Mouse (Mus musculus) forelimb bud, embryonic 11.5 days (tissue): ENCODE results near the gene Ube2ql1.

Experiments used
- DNase-seq: peaks from one replicate; pipeline ENCODE4 v3.0.0-alpha.2; 2012; ENCODE audit warnings: low read depth, low spot score

Ube2ql1 gene

DNA sequence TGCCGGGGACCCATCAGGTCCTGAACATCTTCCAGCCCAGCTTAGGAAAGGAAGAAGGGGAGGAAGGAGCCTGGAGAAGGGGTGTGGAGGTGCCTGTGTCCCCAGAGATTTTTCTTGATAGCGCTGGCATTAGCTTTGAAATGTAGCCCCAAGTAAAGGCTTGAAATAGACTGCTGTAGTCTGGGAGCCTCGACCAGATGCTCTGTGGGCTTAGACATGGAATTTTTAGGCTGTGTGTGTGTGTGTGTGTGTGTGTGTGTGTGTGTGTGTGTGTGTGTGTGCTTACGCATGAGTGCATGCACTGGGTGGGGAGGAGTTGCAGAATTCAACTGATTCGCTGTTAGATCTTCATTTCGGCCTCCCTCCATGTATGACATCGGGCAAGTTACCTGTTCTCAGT is 31.5 kb downstream of the Ube2ql1 start:
- no peak for DNase-seq

- DNase-seq = no peak
Measured at GRCm38 (mm10) chr13:69707496-69707895, 32.2 kb downstream of the Ube2ql1 start.

DNA sequence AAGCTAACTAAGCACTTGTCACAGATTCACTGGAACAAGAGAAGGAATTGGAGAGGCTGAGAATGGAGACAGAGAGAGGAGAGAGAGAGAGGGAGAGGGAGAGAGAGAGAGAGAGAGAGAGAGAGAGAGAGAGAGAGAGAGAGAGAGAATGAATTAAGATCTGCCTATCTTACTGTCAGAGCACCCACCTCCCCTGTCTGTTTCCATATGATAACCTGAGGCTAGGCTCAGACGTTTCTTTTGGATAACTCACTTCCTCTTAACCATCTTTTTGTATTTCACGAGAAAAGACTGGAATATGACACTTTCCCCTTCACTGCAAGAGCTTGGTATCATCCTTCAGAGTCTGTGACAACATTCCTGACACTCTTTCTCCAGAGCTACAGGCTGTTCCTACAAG is 32.8 kb downstream of the Ube2ql1 start:
- DNase-seq = no peak

GRCm38 (mm10) chr13:69703505-69703904 is 36.2 kb downstream of the Ube2ql1 start:
- DNase-seq = no peak

DNA sequence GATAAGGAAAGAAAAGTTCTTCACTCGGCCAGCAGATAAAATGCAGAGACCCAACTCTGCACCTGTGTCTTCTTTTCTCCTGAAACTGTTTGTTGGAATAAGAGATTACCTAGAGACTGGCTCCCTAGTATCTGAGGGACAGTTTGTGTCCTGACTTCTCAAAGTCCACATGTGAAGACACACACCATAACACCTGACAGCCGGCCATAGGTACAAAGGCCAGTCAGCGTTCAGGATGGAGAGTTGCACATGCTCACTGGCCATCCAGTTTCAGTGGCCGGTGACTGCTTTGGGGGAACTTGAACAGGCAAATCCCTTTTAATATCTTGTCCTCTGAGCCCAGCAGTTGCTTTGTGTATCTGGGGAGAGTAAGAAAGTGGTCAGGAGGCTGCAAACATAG is 38.3 kb downstream of the Ube2ql1 start:
- DNase-seq = no peak

DNA sequence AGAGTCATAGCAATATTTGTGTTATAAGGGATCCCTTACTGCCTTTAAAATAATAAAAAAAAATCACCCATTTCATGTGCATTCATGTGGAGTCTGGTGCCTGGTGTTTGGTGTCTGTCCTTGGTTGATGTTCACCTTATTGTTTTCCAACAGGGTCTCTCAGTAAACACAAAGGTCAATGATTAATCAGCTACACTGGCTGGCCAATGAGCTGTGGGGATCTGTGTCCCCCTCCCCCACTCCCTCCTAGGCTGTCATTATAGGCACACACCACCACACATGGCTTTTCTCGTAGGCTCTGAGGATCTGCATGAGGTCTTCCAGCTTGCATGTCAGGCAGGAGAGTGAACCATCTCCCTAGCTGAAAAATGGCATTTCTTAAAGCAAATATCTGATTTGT is 38.9 kb downstream of the Ube2ql1 start:
- no peak for DNase-seq

DNA sequence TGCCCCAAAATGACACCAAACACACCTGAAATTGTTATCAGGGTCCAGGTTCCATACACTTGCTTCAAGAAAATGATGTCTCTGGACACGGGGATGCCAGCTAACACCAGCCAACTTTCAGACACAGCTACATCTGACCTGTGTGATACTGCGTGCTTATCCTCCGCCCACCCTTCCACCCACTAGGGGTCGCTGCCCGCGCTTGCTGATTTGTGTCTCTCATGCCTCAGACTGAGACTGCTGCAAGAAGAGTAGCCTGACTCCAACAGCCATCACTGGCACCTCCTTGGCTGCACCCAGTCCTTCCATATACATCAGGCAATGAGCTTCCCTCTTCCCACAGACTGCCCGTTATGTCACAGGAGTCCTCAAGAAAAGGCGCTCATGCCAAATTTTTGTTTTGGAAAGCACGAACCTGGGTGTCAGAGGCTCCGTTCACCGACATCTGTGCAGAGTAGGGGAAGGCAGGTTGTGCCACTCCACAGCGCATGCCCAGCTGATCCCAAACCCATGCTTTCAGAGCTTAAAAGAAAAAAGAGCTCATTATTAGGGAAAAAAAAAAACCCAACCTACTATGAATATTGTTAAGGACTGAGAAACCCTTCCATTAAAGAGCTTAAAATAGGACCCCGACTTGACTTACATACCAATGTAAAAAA is 43.2 kb downstream of the Ube2ql1 start:
- DNase-seq = peak; percentile 70

DNA sequence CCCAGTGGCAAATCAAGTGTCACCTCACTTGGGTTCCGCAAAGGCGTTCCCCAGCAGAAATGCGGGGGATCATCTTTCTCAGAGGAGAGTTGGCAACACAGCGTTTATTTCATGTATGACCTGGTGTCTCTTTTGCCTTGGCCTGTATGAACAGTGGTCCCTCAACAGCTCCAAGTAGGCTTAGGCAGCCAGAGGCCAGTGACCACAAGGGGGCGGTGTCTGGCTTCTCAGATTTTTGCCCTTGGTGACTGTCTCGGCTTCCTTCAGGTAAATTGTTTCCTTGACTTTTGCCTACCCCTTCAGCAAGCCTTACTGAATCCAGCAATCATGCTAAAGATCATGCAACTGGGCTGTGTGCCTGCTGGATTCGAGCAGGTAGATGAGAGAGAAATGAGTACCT is 48.6 kb downstream of the Ube2ql1 start:
- DNase-seq = peak; percentile 28

DNA sequence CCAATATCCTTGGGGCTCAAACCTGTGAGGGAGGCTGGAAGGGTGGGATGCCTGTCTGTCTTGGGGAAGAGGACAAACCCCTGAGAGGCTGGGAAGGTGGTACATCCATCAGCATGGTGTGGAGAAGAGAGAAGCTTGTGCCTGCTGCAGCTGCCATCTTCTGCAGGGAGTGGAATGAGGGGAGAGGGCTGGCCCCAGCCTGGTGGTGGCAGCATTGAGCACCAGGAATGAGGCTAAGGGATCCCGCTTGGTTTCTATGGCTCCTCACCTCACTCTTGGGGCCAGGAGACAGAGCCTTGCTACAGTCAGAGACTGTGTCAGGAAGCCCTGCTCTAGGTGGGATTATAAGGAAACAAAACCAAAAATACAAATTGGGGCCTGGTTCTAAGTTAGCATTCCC is 52.7 kb downstream of the Ube2ql1 start:
- no peak for DNase-seq

- no peak for DNase-seq
Measured at GRCm38 (mm10) chr13:69685406-69685818, 54.3 kb downstream of the Ube2ql1 start.

GRCm38 (mm10) chr13:69673921-69674618 is 65.6 kb downstream of the Ube2ql1 start:
- DNase-seq = peak; percentile 18

DNA sequence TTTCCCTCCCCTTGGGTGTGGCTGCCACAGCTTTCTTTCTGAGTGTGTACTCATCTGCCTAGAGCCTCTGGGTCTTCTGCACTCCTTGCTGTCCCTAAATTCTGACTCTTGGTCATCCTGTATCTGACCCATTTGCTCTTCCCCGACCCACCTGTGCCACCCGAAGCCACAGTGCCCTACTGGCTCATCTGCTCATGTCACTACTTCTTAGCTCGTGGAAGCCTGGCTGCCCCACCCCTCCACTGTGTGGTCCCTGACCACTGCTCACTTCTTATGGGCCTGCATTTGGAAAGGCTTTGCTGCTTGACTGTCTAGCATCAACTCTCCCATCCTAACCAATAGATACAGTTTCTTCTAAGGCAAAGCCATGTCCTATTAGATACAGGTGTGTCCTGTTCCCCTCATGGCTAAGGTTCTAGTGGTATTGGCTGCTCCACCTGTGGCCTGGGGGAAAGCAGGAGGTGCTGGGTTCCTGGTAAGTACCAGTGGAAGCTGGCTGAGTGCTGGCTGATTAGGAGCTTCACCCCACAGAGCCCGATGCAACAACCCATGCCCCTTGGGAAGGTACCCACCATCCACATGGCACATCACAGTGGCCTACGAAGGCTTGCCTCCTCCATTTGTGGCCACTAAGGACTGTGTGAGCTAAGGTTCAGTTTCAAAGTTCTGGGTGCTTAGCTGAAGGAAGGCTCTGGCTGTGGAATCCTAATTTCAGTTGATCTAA is 66.3 kb downstream of the Ube2ql1 start:
- no peak for DNase-seq

DNA sequence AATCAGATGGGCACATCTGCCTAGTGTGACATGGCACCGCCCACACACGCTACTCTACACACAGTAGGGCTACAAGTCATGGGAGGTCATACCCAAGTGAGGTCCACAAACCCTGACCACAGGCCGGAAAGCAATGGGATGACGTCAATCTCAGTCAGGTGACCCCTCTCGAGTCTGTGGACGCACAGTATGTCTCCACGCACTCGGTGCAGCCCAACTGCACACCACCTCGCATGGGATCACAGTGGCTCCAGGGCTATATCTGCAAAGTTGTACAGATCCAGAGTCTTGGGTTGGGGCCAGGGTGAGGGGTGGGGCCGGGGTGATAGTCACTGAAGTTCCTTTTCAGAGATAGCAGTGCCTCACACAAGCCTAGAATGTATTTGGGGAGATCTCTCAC is 67.1 kb downstream of the Ube2ql1 start:
- no peak for DNase-seq

GRCm38 (mm10) chr13:69672121-69672520 is 67.6 kb downstream of the Ube2ql1 start:
- no peak for DNase-seq

DNA sequence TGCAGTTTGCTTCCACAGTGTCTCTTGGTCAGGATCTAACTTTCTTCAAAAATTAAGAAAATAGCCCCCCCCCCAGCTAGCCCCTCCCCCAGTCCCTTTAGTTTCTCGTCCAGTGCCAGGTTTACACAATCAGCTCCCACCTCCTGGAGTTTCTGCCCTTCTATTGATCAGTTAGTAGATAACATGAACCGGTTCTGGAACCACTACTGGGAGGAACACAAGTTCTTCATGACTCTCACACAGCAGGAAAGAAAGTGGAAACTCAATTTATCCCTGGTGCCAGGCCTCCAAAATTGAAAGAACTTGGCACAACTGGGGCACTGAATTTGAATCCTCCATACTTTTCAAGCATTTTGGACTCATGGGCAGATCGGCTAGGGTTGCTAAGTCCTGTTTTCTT is 85.2 kb downstream of the Ube2ql1 start:
- DNase-seq = no peak
